Mouse (Mus musculus): ENCODE results near the gene Abcb4.
"Not testable (repeated sequence)": the region's sequence is repeated elsewhere in the genome, so short reads cannot be mapped to it uniquely, and the experiment has no call there.

Abcb4 gene

DNA sequence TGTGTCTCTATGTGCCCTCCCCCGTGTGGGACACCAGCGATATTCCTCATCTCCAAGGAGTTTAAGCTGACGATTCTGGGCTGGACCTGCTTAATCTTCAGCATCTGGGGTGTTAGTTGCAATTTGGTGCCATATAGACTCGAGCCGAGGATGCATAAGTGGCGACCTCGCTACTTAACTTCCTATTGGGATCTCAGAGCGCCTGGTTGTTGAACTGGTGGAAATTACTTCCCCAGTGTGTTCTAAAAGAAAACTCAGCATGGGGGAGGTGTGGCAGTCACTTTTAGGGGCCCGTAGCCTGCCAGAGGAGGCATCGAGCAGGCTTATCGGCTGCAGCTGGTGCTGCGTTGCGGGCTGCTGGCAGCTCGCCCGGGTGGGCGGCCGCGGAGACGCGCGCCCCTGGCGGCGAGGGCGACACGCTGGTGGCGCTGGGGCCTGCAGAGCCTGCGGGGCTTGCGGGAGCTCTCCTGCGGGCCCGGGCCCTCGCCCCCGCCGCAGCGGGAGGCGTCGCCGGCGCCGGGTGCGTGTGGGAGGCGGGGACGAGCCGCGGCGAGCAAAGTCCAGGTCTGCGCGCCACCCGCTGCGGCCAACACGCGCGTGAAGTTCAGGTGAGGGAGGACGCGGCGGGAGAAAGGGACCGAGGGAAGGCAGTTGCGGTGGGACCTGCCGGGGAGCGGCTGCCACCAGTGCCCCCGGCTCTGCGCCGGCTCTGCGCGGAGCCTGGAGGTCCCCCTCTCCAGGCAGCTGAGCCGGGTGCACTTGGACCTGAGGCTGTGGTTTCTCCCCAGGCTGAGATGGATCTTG, at the start of gene Abcb4:
Gene Abcb4, plus strand, starts transcription at position 418 of the 804 bp plus-strand sequence.
- in situ Hi-C loops (cut with MboI, MseI): no loop called here

DNA sequence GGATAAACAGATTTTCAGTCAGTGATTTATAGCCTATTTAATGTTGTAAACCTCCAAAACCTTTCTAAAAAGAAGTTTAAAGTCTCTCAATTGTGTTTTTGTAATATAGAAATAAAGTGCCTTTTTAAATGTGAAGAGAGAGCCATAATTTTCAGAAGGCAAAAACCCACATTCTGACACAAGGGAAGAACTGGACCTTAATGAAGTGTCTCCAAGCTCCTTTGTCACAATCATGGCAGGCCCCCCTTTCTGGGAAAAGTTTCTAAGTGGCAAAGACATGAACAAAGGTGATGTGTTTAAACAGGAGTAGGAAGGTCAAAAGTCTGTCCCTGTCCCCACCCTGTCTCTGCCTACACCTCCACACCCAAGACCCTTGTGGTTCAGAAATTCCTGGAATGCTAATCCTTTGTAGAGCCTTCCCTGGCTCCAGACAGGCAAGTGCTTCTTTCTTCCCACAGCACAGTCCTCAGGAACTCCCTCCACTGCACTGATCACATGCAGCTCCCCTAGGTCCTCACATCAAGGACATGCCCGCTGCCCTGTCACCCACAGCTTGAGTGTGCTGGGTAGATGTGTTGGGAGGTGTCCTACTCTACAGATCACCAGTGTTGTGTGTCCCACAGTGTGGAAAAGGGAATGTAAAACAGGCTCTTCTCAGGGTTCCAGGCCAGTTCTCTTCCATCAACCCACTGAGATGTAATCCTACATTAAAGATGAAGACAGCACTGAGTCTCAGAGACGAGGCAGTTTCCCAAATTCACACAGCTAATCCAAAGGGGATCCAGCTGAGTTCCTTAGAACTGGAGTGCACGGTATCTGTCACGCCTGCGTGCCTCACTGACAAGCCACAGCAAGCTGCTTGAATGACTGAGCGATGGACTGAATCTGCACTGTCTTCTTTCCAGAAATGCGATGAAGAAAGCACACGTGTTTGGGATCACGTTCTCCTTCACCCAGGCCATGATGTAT, 44.6 kb upstream of the Abcb4 start:
- in situ Hi-C loops (cut with MboI, MseI): not testable (repeated sequence)

DNA sequence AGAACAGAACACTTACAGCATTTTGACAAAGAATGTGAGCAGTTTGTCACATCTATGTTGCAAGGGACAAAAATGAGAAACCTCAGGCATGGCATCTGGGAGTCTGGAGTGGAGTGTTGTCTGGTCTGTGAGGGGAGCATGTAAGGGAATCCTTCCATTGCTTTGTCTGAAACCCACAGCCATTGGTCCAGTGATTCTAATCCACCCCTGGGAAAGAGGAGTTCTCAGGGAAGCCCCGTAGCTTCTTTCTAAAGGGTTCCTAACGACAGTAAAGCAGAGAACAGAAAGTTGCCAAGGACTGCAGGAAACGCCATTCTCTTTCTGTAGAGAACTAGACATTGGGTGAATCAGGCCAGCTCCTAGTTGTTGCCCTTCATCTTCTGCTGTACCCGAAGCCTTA, 42.7 kb upstream of the Abcb4 start:
- in situ Hi-C loops (cut with MboI, MseI): no loop called here

DNA sequence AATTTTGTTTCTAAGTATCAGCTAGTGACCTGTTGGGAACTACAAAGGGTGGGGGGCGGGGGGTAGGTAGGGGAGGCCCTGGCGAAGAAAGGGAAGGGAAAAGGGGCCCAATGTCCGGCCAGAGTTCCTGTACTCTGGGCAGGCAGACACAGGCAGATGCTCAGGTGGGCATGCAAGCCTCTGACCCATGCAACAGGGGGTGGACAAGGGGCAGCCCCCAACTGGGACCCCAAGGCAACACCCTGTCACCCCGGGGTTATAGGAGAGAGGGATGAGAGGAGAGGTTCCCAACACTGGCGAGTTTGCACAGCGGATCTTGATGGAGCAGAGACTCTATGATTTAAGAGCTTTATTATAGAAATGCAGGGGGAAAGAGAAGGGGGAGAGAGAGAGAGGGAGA, 36.3 kb upstream of the Abcb4 start:
- in situ Hi-C loops (cut with MboI, MseI): no loop called here

DNA sequence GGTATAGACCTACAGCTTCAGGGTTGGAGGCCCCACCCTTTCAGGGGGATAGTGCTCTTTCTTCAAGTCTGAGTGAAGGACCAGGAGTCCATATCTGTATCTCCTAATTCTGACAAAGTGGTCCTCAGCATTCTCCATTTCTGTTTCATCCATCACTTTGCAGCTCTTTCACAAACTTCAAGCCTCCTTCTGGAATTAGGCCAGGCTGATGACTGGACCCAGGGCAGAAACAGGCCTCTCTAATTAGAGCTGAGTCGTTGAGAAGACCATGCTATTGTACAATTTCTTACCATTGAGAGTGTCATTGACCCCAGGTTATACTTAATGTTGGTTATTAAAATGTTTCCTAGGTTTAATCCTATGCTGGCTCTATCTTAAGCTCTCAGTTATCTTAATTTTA, 31.7 kb upstream of the Abcb4 start:
- in situ Hi-C loops (cut with MboI, MseI): no loop called here

DNA sequence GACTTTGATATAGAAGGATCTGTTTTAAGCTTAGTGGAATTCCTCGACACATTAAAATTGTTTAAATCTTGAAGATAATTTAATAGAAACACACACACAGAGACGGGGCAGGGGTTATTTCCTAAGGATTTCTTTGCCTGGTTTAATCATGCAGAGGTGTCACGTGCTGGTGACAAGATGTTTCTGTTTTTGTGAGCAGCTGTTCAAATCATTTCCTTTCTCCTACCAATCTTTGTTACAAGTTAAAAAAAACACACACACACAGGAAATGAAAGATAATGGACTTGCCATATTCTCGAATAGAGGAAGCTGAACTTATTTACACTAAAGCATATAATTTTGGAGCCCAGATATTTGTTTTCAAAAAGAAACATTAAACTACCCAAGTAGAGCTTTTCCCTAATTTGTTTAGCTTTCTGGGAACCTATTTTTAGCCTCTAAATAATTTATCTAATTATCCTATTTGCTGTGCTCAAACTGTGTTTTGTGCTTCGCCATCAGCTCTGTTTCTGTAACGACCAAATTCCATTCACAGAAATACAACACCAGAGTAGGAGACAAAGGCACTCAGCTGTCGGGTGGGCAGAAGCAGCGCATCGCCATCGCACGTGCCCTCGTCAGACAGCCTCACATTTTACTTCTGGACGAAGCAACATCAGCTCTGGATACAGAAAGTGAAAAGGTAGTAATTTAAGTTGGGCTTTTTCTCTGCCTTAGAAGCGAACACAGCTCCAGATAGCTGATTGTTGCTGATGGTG, 29.8 kb upstream of the Abcb4 start:
- in situ Hi-C loops (cut with MboI, MseI): no loop called here

DNA sequence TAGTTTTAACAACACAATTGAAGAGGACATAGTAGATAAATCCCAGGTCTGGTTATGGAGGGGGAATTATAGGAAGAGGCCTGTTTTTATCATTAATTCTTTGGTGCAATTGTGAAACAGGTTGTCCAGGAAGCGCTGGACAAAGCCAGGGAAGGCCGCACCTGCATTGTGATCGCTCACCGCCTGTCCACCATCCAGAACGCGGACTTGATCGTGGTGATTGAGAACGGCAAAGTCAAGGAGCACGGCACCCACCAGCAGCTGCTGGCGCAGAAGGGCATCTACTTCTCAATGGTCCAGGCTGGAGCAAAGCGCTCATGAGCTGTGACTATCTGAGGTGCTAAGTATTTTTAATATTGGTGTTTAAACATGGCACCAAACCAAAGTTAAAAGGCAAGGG, 27.9 kb upstream of the Abcb4 start:
- in situ Hi-C loops (cut with MboI, MseI): not testable (repeated sequence)

DNA sequence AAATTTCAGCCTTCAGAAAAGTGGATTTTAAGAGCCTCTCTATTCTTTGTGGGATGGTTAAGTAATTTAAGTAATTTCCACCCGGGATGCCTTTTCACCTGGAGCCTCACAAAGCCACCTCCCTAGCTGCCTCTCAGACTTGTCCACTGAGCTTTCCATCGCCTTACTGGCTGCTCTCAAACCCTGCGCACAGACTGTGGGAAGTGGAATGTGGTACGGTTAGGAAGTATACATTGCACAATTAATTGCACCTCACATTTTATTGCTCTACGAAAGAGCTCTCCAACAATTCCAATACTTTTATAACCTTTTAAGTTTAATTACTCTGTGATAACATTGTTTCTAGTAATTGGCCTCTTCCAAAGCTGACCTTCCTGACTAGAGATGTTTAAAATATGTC, 27.2 kb upstream of the Abcb4 start:
- in situ Hi-C loops (cut with MboI, MseI): no loop called here

DNA sequence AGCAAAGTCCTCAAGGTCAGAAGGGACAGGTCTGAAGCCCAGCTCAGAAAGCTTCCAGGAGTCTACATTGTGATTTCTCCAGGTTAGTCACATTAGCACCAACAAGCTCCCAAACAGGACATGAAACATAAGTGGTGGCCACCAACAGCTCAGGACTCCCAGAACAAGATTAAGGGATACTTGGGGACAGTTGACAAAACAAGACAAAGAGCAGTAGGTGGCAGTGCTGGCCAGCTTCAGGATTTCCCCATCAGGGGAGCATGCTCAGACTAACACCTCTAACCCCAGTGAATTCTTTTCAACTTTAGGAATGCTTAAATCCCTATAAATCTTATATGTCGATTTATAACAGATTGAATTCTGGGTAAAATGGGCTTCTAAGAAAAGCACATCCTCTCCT, 25.5 kb upstream of the Abcb4 start:
- in situ Hi-C loops (cut with MboI, MseI): no loop called here

DNA sequence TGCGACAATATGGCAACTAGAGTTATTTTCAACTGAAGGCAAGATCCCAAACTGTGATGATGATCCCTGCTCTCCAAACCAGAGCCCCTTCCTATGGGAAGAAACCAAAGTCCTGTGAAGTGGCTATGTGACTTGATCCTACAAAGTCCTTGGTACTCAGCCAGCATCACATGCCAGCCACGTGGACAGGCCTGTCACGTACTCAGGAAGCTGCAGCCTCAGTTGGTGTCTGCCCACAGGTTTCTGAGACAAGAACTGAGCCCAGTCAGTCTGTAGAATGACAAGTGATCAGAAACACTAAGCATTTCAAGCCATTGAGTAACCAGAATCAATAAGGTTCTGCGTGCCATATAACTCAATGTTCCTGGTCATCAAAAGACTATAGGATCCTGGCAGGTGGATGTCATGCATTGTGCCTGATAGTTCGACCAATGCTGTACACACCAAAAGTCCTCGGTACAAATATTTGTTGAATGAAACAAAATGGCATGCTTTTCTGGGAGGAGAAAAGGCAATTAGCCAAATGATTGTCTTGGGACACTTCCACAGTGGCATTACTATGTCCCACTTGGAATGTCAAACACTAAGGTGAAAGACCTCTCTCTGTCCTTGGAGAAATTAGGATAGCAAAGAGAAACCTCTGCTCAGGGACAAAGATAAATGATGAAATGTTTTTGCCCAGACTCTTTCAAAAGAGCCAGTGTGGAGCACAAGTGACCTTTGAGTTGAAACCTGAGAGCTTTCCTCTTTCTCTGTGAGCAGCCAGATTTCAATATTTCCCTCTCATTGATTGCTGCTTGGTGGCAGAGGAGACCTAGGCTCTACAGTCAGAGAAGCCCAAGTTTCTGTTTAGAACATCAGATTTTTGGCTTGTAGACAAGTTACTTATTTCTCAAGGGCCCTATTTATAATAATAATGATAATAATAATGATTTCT, 20.3 kb upstream of the Abcb4 start:
- in situ Hi-C loops (cut with MboI, MseI): no loop called here

DNA sequence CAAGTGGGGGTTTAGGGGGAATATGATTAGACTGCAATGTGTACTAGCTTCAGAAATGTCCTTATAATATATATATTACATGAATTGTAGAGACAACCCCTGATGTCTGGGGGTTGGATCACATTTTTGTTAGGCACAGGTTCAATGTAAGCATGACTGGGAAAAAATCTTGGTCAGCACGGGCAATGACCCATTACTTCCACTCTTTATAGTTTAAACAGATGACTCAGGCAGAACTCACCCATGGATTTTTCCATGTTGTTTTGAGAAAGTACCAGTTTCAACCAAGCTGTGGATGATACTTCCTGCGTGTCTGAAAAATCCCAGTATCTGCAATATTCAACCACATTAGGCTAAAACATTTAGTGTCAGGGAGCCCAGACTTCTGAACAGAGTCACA, 16.4 kb upstream of the Abcb4 start:
- in situ Hi-C loops (cut with MboI, MseI): no loop called here

DNA sequence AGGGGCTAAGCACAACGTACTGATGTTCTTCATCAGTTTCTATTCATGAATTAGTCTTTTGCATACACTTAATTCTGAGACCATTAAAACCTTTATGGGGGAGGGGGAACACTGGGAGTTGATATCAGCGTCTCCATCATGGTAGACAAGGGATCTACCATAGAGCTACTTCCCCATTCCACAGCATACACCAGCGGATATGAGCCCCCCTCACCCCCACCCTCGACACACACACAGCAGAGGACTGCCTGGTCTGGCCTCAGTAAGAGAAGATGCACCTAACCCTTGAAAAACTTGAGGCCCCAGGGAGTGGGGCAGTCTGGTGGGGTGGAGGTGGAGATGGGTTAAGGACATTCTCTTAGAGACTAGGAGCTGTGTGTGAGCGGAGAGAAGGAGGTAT, 15.7 kb upstream of the Abcb4 start:
- in situ Hi-C loops (cut with MboI, MseI): no loop called here

DNA sequence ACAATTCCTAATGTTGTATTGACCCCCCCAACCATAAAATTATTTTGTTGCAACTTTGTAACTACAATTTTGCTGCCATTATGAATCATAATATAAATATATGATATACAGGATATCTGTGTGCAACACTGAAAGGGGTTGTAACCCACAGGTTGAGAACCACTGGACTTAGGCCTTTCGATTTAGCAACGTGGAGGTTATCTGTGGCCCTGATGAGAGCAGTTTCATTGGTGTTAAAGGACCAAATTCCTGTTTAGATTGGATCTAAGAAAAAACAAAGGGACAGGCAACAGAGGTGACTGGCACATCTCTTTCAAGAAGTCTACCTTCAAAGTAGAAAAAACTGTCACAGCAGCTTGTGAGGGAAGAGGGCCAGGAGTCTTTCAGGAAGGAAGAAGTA, 7.7 kb upstream of the Abcb4 start:
- in situ Hi-C loops (cut with MboI, MseI): no loop called here

DNA sequence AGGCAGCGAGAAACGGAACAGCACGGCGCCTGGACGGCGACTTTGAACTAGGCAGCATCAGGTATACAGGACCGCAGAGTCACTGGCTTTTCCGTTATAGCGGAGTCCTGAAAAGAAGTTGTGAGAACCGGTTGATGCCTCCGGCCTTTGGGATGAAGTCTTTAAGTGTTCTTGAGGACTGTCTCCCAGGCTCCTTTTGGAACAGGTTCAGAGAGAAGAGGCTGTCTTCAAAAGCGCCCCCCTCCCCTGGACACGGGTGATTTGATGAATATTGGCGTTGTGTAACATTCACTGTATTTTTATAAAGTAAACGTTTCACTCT, 548 bp downstream of the Abcb4 start:
- in situ Hi-C loops (cut with MboI, MseI): no loop called here

DNA sequence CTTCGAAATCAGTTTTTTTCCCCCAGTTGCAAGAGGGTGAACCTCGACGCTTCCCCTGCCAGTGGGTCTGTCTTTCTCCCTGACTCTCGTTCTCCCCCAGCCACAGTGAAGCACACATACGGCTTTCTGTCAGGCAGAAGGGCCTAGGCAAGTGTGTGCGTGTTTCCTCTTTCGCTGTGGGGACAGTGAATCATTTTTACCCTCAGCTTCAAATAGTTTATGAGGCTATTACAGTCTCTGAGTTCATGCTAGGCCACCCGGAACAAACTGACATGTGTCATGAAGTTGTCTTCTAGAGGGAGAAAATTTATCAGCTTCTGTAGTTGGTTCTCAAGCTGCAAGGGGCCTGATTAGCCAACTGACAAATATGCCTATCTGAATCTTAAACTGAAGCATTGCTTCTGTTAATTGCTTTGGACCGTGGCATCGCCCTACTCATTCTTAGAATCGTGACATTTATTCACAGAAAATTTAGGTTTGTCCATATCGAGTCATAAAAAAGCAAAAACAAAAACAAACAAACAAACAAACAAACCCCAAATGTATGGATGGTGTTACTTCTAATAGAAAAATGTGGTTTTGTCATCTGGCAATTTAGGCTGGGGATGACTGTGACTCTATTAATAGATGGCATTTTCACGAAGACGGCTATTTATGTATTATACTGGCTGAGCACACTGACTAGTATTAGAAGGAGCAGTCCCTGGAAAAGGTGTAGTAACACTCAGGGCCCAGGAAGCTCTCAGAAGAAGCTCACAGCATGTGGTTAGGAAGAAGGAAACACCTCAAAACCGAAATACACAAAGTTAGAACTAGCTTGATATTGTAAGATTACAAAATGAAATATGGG, 1.3 kb downstream of the Abcb4 start:
- in situ Hi-C loops (cut with MboI, MseI): no loop called here

DNA sequence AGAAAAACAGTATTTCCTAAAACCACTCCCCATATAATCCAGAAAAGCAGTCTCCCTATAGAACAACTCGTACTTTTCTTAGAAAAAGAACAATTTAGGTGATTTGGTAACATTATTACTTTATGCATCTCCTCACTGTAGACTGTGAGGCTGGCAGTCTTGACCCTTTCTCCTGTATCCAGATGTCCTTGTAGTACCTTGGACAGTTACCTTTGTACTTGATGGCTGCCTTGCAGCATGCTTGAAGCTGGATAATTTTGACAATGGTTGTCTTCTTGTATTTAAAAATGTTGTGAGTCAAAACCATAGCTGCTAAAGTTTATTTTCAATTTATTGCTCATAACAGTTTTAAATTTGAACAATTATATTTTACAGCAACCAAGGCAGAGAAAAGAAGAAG, 2.7 kb downstream of the Abcb4 start:
- in situ Hi-C loops (cut with MboI, MseI): no loop called here

DNA sequence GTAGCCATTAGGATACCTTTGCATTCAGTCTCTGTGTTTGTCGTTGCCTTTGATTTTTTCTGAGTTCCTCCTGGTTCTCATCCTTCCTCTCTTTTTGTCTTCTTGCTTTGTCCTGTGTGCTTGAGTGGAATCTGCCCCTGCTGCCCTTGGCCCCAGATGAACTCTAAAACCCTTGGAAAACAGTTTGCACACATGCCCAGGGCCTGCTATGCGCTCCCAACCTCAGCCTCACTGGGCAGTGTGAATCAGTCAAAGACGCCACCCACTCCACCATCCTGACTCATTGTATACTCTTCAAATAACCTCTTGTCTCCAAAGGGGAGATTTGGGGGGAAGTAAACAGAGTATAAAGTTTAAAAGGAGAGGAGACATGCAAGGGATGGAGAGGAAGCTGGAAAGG, 4.7 kb downstream of the Abcb4 start:
- in situ Hi-C loops (cut with MboI, MseI): no loop called here

DNA sequence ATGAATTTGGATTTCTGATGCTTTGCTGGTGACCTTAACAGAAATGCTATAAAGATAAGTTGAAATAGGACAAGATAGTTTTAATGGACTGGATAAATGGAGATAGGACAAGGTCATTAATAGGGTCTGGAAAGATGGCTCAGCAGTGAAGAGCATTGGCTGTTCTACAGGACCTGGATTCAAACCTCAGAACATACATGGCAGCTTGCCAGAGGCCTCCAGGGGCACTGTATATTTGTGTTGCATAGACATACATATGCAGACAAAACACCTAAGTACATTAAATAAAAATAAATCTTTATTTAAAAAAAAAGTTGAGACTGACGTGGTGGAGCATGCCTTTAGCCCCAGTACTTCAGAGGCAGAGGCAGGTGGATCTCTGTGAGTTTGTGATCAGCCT, 7.5 kb downstream of the Abcb4 start:
- in situ Hi-C loops (cut with MboI, MseI): no loop called here

DNA sequence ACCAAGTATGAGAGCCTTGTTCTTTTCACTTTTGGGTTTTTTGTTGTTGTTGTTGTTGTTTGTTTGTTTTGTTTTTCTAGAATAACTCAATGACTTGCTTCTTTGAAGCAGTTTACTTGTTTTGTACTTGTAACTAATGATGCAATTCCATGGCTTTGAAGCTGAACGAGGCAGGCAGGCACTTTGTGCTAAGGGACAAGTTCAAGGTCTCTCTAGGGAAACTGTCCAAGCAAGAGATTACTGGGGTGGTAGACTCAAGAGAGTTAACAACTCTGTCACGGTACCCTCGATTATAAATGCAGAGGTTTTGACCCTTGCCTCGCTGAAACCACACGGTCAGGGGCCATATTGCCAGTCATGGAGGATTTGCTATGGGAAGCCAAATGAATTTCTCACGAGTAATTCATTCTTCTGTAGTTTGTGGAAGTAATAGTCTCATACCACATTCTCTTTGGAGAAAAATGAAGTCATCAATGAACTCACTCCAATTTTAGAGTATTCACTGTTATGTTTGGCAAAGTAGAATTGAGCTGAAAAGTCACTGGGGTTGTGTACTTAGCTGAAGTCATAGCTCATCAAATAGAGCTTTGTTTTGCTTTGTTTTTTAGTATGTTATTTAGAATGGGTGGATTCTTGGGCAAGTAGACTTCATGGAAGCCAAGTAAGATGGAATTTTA, 8.8 kb downstream of the Abcb4 start:
- in situ Hi-C loops (cut with MboI, MseI): no loop called here

DNA sequence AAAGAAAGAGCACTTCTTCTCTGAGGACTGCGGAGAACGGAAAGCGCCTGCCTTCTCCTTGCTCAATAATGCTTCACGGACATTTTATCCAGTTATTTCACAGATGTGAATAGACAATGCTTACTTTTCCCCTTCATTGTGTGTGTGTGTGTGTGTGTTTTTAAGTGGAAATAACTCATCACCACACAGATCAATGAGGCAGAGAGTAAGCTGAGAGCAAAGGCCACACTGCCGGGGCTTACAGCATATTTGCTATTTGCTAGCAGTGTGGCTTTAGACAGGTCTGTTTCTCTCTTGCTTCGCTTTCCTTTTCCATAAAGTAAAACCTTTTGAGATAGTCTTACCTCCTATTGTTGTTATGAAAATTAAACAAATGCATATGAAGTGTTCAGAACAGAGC, 11.0 kb downstream of the Abcb4 start:
- in situ Hi-C loops (cut with MboI, MseI): no loop called here
